Mouse (Mus musculus): ENCODE measurements at regions not wholly inside any gene's neighbourhood (a gene's known extent, or its start where the extent isn't known, plus 50 kb on each side); places are given as distances from the start of the nearest gene placed in this dataset.

DNA sequence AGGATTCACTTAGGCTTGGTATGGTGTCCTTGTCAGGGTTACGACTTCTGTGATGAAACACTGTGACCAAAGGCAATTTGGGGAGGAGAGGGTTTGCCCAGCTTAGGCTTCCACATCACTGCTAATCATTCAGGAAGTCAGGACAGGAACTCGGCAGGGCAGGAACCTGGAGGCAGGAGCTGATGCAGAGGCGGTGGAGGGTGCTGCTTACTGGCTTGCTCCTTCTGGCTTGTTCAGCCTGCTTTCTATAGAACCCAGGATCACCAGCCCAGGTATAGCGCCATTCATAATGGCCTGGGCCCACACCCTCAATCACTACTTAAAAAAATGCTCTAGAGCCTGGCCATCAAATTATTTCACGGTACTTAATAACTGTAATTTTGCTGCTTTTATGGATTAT is 89.6 kb upstream of the Zfp366 start:
- 88% methylated on average over 5 of the region's 5 CpGs for WGBS
- no peak for ATAC-seq (replicated peaks; ENCODE audit: low FRiP score)
- Histone ChIP-seq H3K4me1 (peaks cover 25% of the 10 kb centered on the region), H3K4me2 (no peak overlapping the region), H3K36me3 (no peaks in the 10 kb centered on the region), H3K9me3 (replicated peaks) (no peaks in the 10 kb centered on the region), H3K9ac (no peak overlapping the region), H3K27me3 (no peaks in the 10 kb centered on the region), H3K4me3 (replicated peaks) (no peak overlapping the region), H3K27ac (no peak overlapping the region)

DNA sequence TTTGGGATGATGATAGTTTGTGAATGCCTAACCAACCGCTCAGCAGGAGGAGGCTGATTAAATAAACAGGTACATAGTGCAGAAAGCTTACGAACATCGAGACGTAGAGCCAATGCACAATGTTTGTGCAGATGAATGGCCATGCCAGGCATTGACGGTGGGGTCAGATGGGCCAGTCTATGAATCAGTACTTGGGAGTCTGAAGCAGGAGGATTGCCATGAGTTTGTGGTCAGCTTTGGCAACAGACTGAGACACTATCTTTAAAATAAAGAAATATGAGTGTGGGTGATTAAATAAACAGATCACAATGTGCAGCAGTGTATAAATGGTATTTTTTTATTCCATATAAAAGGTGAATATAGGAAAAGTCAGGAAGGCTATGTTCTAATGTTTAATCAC is 90.4 kb upstream of the Zfp366 start:
- H3K4me2 ChIP-seq: no peak overlapping the region
- H3K4me3 ChIP-seq (replicated peaks): no peak overlapping the region
- H3K36me3 ChIP-seq: no peaks in the 10 kb centered on the region
- no peak overlapping the region for H3K27ac ChIP-seq
- H3K9me3 ChIP-seq (replicated peaks): no peaks in the 10 kb centered on the region
- 87% methylated on average over 5 of the region's 5 CpGs for WGBS
- no peak for ATAC-seq (replicated peaks; ENCODE audit: low FRiP score)
- no peak overlapping the region for H3K9ac ChIP-seq
- H3K4me1 ChIP-seq: peaks cover 25% of the 10 kb centered on the region
- H3K27me3 ChIP-seq: no peaks in the 10 kb centered on the region

DNA sequence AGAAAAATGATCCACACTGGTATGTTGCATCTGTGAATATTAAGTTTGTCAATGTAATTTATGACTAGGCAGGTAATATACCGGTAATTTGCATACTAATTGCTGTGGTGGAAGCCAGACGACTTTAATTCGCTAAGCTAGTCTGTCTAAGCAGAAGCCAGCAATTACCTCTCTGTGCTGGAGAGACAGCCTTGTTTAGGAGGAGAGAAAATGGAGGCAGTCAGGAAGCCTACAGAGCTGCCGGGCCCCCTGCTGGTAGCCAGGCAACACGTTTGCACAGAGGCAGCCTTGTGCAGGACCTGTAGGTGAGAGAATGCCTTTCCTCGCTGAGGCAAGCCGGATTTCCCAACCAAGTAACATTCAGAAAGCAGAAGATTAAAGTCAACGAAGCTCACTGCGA is 91.4 kb upstream of the Zfp366 start:
- Histone ChIP-seq H3K9ac (no peak overlapping the region), H3K27ac (peak overlapping the region; percentile 71), H3K4me2 (no peak overlapping the region), H3K27me3 (no peaks in the 10 kb centered on the region), H3K9me3 (replicated peaks) (no peaks in the 10 kb centered on the region), H3K4me1 (peaks cover 25% of the 10 kb centered on the region), H3K4me3 (replicated peaks) (no peak overlapping the region), H3K36me3 (no peaks in the 10 kb centered on the region)
- peak; percentile 80 for ATAC-seq (replicated peaks; ENCODE audit: low FRiP score)
- WGBS: 11% methylated on average over 9 of the region's 9 CpGs

GRCm38 (mm10) chr13:99092279-99092930 is 92.2 kb upstream of the Zfp366 start:
- Histone ChIP-seq H3K4me3 (replicated peaks) (no peak overlapping the region), H3K4me2 (0 out of 2 replicates have a peak overlapping the region, but pooled peaks have one; percentile 7), H3K4me1 (peaks cover 25% of the 10 kb centered on the region), H3K27me3 (no peaks in the 10 kb centered on the region), H3K27ac (peak overlapping the region; percentile 71), H3K36me3 (no peaks in the 10 kb centered on the region), H3K9me3 (replicated peaks) (no peaks in the 10 kb centered on the region), H3K9ac (no peak overlapping the region)
- ATAC-seq (replicated peaks; ENCODE audit: low FRiP score): peak; percentile 80
- WGBS: 27% methylated on average over 14 of the region's 14 CpGs

DNA sequence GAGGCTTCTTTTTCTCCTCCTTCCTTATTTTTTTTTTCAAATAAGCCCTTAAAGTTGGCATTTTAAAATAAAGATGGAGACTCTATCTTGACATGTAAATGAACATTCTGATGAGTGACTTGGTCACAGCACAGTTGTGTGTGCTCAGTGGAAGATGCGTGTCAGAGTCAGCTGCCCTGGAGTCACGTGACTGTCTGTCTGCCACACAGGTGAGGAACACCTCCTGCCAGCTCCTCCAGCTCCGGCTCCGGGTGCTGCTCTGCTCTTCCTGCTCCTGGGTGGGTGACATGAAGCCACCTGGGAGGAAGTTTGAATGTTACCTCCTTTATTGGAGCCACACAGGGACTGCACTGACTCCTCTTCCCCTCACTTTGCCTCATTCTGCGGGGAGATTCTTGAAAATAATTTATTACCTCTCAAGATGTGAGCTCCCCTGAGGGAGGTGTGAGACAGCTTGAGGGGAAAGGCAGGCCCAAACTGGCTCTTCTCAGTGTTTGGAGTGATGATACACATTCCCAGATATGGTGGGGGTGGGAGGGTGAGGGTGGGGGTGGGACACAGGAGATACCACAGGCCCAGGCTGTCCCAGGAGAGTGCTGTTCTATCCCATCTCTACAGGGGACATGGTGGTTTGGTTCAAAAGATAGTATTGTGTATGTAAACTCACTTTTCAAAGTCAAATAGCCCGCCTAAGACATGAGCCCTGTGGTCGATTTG is 92.9 kb upstream of the Zfp366 start:
- Histone ChIP-seq H3K27me3 (no peaks in the 10 kb centered on the region), H3K4me3 (replicated peaks) (no peak overlapping the region), H3K9ac (no peak overlapping the region), H3K4me2 (peak overlapping the region; percentile 7; the same call in 1 of the 2 replicates), H3K36me3 (no peaks in the 10 kb centered on the region), H3K4me1 (peaks cover 25% of the 10 kb centered on the region), H3K9me3 (replicated peaks) (no peaks in the 10 kb centered on the region), H3K27ac (peak overlapping the region; percentile 71)
- peak; percentile 29; the same call in 1 of the 2 replicates for ATAC-seq (replicated peaks; ENCODE audit: low FRiP score)
- WGBS: 48% methylated on average over 7 of the region's 7 CpGs

- Histone ChIP-seq H3K4me3 (replicated peaks) (no peak overlapping the region), H3K27ac (no peak overlapping the region), H3K4me1 (peaks cover 25% of the 10 kb centered on the region), H3K27me3 (no peaks in the 10 kb centered on the region), H3K9me3 (replicated peaks) (no peaks in the 10 kb centered on the region), H3K4me2 (no peak overlapping the region), H3K9ac (no peak overlapping the region), H3K36me3 (no peaks in the 10 kb centered on the region)
- no peak for ATAC-seq (replicated peaks; ENCODE audit: low FRiP score)
- 86% methylated on average over 3 of the region's 3 CpGs for WGBS
These were observed 94.3 kb upstream of the Zfp366 start for GRCm38 (mm10) chr13:99090361-99090760.

DNA sequence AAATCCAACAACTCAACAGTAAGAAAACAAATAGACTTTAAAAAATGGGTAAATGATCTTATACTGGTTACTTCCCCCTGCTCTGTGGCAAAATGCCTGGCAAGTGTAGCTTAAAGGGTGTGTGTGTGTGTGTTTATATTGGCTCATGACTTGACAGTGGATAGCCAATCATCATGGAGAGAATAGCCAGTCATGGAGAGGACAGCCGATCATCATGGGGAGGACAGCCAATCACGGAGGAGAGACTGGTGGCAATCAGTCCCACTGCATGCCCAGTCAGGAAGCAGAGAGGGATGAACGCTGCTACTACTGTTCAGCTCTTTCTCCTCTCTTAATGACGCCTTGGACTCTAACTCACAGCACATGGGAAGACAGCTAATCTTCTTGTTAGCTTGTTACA is 96.3 kb upstream of the Zfp366 start:
- Histone ChIP-seq H3K4me1 (peaks cover 18% of the 10 kb centered on the region), H3K4me3 (replicated peaks) (no peak overlapping the region), H3K9ac (no peak overlapping the region), H3K27ac (no peak overlapping the region), H3K9me3 (replicated peaks) (no peaks in the 10 kb centered on the region), H3K27me3 (no peaks in the 10 kb centered on the region), H3K4me2 (no peak overlapping the region), H3K36me3 (no peaks in the 10 kb centered on the region)
- 86% methylated on average over 4 of the region's 4 CpGs for WGBS
- no peak for ATAC-seq (replicated peaks; ENCODE audit: low FRiP score)

DNA sequence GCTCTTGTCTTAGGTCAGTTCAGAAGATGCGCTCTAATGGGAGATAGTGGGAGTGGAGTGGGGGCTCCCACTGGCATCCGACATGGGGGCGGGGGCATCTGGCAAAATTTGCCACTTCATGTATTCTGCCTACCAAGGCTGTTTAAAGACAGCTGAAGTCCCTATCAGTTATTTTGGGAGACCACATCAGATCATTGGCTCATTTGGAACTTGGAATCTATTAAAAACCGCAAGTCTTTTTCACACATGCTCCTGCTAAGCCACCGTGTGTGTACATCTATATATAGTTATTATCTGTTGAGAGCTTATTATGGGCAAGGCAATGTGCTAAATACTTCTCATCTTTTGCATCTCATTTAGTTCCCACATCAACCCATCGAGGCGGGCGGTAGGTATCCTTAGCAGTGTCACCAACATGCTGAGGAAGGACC is 95.0 kb upstream of the 1700024P04Rik start:
- ATAC-seq (replicated peaks; ENCODE audit: low FRiP score): no peak
- Histone ChIP-seq H3K4me3 (replicated peaks) (no peak overlapping the region), H3K4me1 (no peaks in the 10 kb centered on the region), H3K9ac (no peak overlapping the region), H3K36me3 (no peaks in the 10 kb centered on the region), H3K4me2 (no peak overlapping the region), H3K9me3 (replicated peaks) (no peaks in the 10 kb centered on the region), H3K27me3 (no peaks in the 10 kb centered on the region), H3K27ac (no peak overlapping the region)
- WGBS: 95% methylated on average over 8 of the region's 8 CpGs

- no peak for ATAC-seq (replicated peaks; ENCODE audit: low FRiP score)
- no peaks in the 10 kb centered on the region for H3K9me3 ChIP-seq (replicated peaks)
- H3K4me1 ChIP-seq: no peaks in the 10 kb centered on the region
- no peak overlapping the region for H3K4me3 ChIP-seq (replicated peaks)
- H3K27me3 ChIP-seq: no peaks in the 10 kb centered on the region
- WGBS: 80% methylated on average over 10 of the region's 10 CpGs
- H3K4me2 ChIP-seq: no peak overlapping the region
- no peak overlapping the region for H3K27ac ChIP-seq
- no peaks in the 10 kb centered on the region for H3K36me3 ChIP-seq
- no peak overlapping the region for H3K9ac ChIP-seq
These were observed 94.3 kb upstream of the 1700024P04Rik start for GRCm38 (mm10) chr13:99078643-99079042.

DNA sequence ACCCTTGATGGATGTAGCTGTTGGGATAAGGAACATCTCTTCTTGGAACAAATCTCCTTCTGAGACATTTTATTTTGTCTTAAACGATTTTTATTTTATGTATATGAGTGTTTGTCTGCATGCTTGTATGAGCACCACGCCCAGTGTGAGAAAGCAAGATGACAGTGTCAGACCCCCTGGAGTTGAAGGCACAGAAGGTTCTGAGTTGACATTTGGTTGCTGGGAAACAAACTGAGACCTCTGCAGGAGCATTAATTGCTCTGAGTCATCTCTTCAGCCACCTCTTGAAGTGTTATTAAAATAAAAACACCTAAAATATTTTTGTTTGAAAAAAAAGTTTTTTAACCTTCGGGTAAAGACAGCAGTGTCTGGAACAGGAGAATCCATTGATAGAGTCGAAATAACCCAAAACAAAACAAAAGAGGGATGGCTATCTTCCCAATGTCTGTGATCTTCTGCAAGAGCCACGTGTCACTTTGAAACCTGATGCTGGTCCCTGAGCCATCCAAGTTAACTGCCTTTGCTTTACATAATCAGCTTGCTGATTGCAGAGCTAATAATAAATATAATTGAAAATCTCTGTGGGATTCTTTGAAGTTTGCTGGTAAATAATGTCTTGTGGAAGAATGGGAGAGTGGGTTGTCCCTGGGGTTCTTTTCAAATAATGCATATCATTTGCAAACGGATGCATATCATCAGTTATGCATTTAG is 92.8 kb upstream of the 1700024P04Rik start:
- Histone ChIP-seq H3K9me3 (replicated peaks) (no peaks in the 10 kb centered on the region), H3K9ac (no peak overlapping the region), H3K27ac (no peak overlapping the region), H3K4me2 (no peak overlapping the region), H3K4me1 (no peaks in the 10 kb centered on the region; the same call in 1 of the 2 replicates), H3K36me3 (no peaks in the 10 kb centered on the region), H3K4me3 (replicated peaks) (no peak overlapping the region), H3K27me3 (no peaks in the 10 kb centered on the region)
- 44% methylated on average over 6 of the region's 6 CpGs for WGBS
- ATAC-seq (replicated peaks; ENCODE audit: low FRiP score): no peak

GRCm38 (mm10) chr13:99075467-99075866 is 91.1 kb upstream of the 1700024P04Rik start:
- Histone ChIP-seq H3K4me2 (no peak overlapping the region), H3K36me3 (no peaks in the 10 kb centered on the region), H3K4me3 (replicated peaks) (no peak overlapping the region), H3K27ac (no peak overlapping the region), H3K9me3 (replicated peaks) (no peaks in the 10 kb centered on the region), H3K9ac (no peak overlapping the region), H3K27me3 (no peaks in the 10 kb centered on the region), H3K4me1 (peaks cover 9% of the 10 kb centered on the region)
- whole genome bisulfite sequencing: 73% methylated on average over 4 of the region's 4 CpGs
- ATAC-seq (replicated peaks; ENCODE audit: low FRiP score): no peak

GRCm38 (mm10) chr13:99071821-99072414 is 87.6 kb upstream of the 1700024P04Rik start:
- peaks cover 9% of the 10 kb centered on the region for H3K4me1 ChIP-seq
- H3K4me2 ChIP-seq: no peak overlapping the region
- WGBS: 73% methylated on average over 8 of the region's 8 CpGs
- H3K36me3 ChIP-seq: no peaks in the 10 kb centered on the region
- no peak for ATAC-seq (replicated peaks; ENCODE audit: low FRiP score)
- H3K9ac ChIP-seq: no peak overlapping the region
- peak overlapping the region; percentile 52 for H3K27ac ChIP-seq
- no peaks in the 10 kb centered on the region for H3K27me3 ChIP-seq
- H3K4me3 ChIP-seq (replicated peaks): no peak overlapping the region
- no peaks in the 10 kb centered on the region for H3K9me3 ChIP-seq (replicated peaks)
